Mouse (Mus musculus) ES-Bruce4 (cell line): ENCODE data around the gene Olfr655. TPM values are rescaled to one million over a fixed set of nuclear protein-coding genes. Genes with fewer than 3 reads are reported as not detected.

ENCODE experiments used
- H3K27ac ChIP-seq: 2 replicates; pipeline ENCODE4 v1.5.1; 2012; ENCODE audit warnings: low read length, inconsistent platforms; ENCODE audit not compliant: insufficient read depth
- H3K27me3 ChIP-seq: 2 replicates; pipeline ENCODE4 v1.6.1; 2012; ENCODE audit warnings: mild to moderate bottlenecking, low read length, inconsistent platforms; ENCODE audit not compliant: control insufficient read depth, poor library complexity, insufficient read depth, severe bottlenecking
- H3K36me3 ChIP-seq: 2 replicates; pipeline ENCODE4 v1.6.1; 2012; ENCODE audit warnings: inconsistent platforms, mild to moderate bottlenecking, low read length, moderate library complexity; ENCODE audit not compliant: control insufficient read depth, poor library complexity, insufficient read depth, severe bottlenecking
- H3K4me1 ChIP-seq: one replicate; pipeline ENCODE4 v1.8.1; 2011; ENCODE audit warnings: low read length; ENCODE audit not compliant: control insufficient read depth, insufficient read depth
- H3K4me3 ChIP-seq: 2 replicates; pipeline ENCODE4 v1.5.1; 2011; ENCODE audit warnings: low read depth, mild to moderate bottlenecking, low read length
- H3K9ac ChIP-seq: 2 replicates; pipeline ENCODE4 v1.6.1; 2012; ENCODE audit warnings: low read depth, mild to moderate bottlenecking, inconsistent platforms; ENCODE audit not compliant: poor library complexity, severe bottlenecking
- H3K9me3 ChIP-seq: replicated peaks from 2 replicates; pipeline ENCODE4 v1.6.1; 2012; ENCODE audit warnings: mild to moderate bottlenecking, low read length, inconsistent platforms; ENCODE audit not compliant: control insufficient read depth, poor library complexity, insufficient read depth, severe bottlenecking
- CTCF ChIP-seq: IDR thresholded peaks from one replicate; pipeline ENCODE4 v1.8.1; 2011; ENCODE audit warnings: low read depth, low read length
- EP300 ChIP-seq: IDR thresholded peaks from 2 replicates; pipeline ENCODE4 v1.6.1; 2011; ENCODE audit warnings: low read depth, low read length; ENCODE audit not compliant: insufficient read depth
- POLR2A ChIP-seq: IDR thresholded peaks from one replicate; pipeline ENCODE4 v1.8.1; 2011; ENCODE audit warnings: low read length; ENCODE audit not compliant: insufficient read depth
- polyA plus RNA-seq: library from polyadenylated mRNA; stranded (reverse); fragments of >200 nt; gene quantifications from 2 replicates; pipeline ENCODE4 v1.2.4, GENCODE M21; 2011; ENCODE audit warnings: low read depth; ENCODE audit not compliant: missing spikeins, insufficient read depth, insufficient read length

The Olfr655 gene
- polyA plus RNA-seq, 1 experiment, result not detected

DNA sequence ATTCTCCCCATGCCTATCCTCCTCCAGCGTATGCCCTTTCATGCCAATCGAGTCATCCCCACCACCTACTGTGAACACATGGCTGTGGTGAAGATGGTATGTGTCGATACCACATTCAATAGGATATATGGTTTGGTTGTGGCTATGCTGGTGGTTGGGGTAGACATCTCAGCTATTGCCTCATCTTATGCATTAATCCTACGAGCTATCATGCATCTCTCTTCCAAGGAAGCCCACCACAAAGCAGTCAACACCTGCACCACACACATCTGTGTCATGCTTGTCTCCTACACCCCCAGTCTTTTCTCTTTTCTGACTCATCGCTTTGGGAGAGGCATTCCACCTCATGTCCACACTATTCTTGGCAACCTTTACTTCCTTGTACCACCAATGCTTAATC, 13.3 kb downstream of the Olfr655 start:
- no peaks in the 10 kb centered on the region for H3K4me1 ChIP-seq
- no peaks in the 10 kb centered on the region for H3K36me3 ChIP-seq
- H3K9ac ChIP-seq, result no peak overlapping the region
- no peak overlapping the region for H3K4me3 ChIP-seq
- no peaks in the 10 kb centered on the region for H3K27me3 ChIP-seq
- no peak overlapping the region for H3K27ac ChIP-seq
- TF ChIP-seq EP300 (no peak), POLR2A (no peak), CTCF (no peak)
- no peaks in the 10 kb centered on the region for H3K9me3 ChIP-seq

DNA sequence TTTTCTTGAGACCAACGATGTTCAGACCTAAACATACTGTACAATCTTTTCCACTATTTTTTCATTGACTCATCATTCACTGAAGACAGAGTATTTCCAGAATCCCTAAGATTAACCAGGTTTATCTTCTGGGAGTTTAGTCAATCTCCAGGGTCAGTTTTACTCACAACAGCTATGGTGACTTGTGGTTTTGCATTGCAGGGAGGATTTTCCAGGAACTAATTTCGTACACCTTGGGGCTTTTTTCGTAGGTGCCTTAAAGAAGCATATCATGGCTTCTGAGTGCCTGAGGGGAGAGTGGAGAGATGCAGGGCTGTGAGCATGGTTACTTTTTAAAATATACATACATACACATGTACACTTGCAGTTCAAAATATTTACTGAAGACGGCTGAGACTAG, 14.9 kb downstream of the Olfr655 start, which contains the start of gene Olfr654:
Gene Olfr654, plus strand, starts transcription at position 301 of the 400 bp plus-strand sequence.
- no peaks in the 10 kb centered on the region for H3K27me3 ChIP-seq
- TF ChIP-seq EP300 (no peak), POLR2A (no peak)
- no peaks in the 10 kb centered on the region for H3K4me1 ChIP-seq
- H3K36me3 ChIP-seq, result no peaks in the 10 kb centered on the region
- H3K27ac ChIP-seq, result no peak within 1 kb of the TSS
- H3K4me3 ChIP-seq, result no peak within 1 kb of the TSS
- no peak within 1 kb of the TSS for H3K9ac ChIP-seq
- no peaks in the 10 kb centered on the region for H3K9me3 ChIP-seq

DNA sequence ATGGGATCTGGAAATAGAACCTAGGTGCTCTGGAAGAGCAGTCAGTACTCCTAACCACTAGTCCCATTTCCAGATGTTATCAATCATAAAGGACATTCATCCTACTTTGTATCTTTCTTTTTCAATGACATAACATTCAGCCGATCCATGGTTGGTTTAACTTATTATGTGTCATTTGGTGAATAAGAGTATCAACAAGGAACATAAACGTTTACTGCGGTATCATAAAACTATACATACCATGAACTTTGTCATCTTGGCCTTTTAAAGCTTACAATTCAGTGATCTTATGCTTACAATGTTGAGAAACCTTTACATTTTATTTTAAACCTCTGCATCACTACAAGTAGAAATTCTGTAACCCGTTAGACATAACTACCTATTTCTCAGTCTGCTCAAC, 20.1 kb downstream of the Olfr655 start:
- Histone ChIP-seq H3K36me3 (no peaks in the 10 kb centered on the region), H3K4me1 (no peaks in the 10 kb centered on the region), H3K4me3 (no peak overlapping the region), H3K9me3 (no peaks in the 10 kb centered on the region), H3K9ac (no peak overlapping the region), H3K27ac (no peak overlapping the region), H3K27me3 (no peaks in the 10 kb centered on the region)
- TF ChIP-seq CTCF (no peak), POLR2A (no peak), EP300 (no peak)

DNA sequence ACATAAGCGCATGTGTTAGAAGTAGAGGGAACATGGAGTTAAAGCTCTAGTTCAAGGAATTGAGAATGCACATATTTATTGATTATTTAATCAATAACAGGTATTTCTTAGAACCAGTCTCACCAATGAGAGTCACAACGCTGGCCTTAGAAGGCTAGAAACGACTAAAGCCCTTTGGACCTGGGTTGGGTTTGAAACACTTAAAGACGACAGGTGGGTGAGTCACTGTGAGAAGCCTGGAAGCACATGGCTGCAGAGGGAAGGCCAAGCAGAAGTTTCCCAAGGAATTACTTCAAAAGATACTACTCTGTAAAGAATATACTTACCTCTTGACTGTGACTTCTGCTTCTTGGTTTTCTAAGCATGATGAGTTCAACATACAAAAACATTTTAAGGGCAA, 20.7 kb downstream of the Olfr655 start:
- H3K9me3 ChIP-seq, result no peaks in the 10 kb centered on the region
- no peak overlapping the region for H3K9ac ChIP-seq

DNA sequence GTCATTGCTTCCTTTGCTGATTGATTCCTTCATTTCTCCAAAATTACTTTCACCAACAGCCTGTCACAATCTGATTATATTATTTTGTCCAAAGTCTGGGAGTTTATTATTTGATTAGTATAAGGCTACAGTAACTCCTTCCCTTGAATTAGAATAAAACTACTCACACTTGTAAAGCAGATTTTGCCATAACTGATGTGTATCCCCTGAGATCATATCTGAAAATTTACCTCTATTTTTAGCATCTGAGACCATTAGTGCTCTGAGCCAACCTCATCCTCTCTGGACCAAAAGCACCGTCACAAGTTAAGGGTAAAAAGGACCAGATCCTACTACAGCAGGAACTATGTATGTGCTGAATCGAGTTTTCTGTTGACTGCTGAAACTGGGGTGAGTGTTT, 24.6 kb downstream of the Olfr655 start, which contains the start of gene Olfr653:
Gene Olfr653, plus strand, starts transcription at position 301 of the 400 bp plus-strand sequence.
- no peak for TF ChIP-seq EP300
- no peak for TF ChIP-seq CTCF
- no peak for TF ChIP-seq POLR2A
- H3K9ac ChIP-seq, result no peak within 1 kb of the TSS
- no peaks in the 10 kb centered on the region for H3K36me3 ChIP-seq
- H3K9me3 ChIP-seq, result no peaks in the 10 kb centered on the region
- no peak within 1 kb of the TSS for H3K4me3 ChIP-seq
- no peak within 1 kb of the TSS for H3K27ac ChIP-seq
- no peaks in the 10 kb centered on the region for H3K4me1 ChIP-seq
- H3K27me3 ChIP-seq, result no peaks in the 10 kb centered on the region

More for the DNA sequence above, 20.7 kb downstream of the Olfr655 start:
- Histone ChIP-seq H3K4me1 (no peaks in the 10 kb centered on the region), H3K27ac (no peak overlapping the region), H3K36me3 (no peaks in the 10 kb centered on the region), H3K4me3 (no peak overlapping the region), H3K27me3 (no peaks in the 10 kb centered on the region)
- TF ChIP-seq CTCF, result no peak
- no peak for TF ChIP-seq EP300
- TF ChIP-seq POLR2A, result no peak

DNA sequence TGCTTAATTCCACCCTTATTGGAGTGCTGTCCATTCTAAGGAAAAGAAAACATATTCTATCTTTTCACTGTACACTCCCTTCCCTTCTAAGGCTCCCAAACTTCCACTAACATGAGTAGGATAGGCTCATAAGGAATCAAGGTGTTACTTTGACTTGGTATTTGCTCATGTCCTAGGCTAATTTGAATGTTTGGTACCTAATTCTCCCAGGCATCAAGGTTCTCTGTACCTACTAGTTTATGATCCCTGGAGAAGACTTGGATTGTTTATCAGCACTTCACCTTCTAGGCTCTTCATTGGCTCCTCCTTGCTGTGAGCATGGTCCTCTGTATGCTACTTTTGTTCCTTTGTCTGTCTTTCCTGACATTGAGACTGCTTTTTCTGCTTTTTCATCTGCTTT, 41.0 kb downstream of the Olfr655 start, which contains the start of gene Olfr652:
Gene Olfr652, plus strand, starts transcription at position 301 of the 400 bp plus-strand sequence.
- H3K27ac ChIP-seq, result no peak within 1 kb of the TSS
- no peaks in the 10 kb centered on the region for H3K4me1 ChIP-seq
- no peak for TF ChIP-seq POLR2A
- no peak for TF ChIP-seq CTCF
- no peak for TF ChIP-seq EP300

DNA sequence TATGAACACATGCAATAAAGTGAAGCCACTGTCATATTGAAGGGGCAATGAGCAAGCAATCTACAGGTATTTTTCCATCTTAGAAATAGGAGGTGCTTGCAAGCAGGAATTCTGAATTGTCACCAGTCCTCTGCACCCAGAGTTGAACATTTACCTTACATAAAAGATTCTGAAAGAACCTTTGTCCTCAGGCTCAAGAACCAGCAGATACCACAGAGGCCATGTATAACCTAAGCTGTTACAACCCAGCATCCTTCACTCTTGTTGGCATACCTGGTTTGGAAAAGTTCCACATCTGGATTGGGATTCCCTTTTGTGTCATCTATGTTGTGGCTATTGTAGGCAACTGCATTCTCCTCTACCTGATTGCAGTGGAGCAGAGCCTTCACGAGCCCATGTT, 48.9 kb downstream of the Olfr655 start:
- no peak overlapping the region for H3K4me3 ChIP-seq
- no peaks in the 10 kb centered on the region for H3K9me3 ChIP-seq
- H3K9ac ChIP-seq, result no peak overlapping the region
- no peak for TF ChIP-seq POLR2A
- TF ChIP-seq EP300, result no peak
- no peak for TF ChIP-seq CTCF
- no peaks in the 10 kb centered on the region for H3K4me1 ChIP-seq
- H3K27me3 ChIP-seq, result no peaks in the 10 kb centered on the region
- H3K36me3 ChIP-seq, result no peaks in the 10 kb centered on the region
- H3K27ac ChIP-seq, result no peak overlapping the region

More for the DNA sequence above, 41.0 kb downstream of the Olfr655 start, which contains the start of gene Olfr652:
- Histone ChIP-seq H3K4me3 (no peak within 1 kb of the TSS), H3K9ac (no peak within 1 kb of the TSS), H3K27me3 (no peaks in the 10 kb centered on the region), H3K36me3 (no peaks in the 10 kb centered on the region), H3K9me3 (no peaks in the 10 kb centered on the region)
